Mouse (Mus musculus) midbrain, embryonic 11.5 days (tissue): ENCODE measurements around the gene Pdlim3. TPM values are rescaled to one million over a fixed set of nuclear protein-coding genes. Genes with fewer than 3 reads are reported as not detected.

Experiments used
- ATAC-seq: fragments of 200-750 bp; cut with Nextera tagmentation; 2 replicates; pipeline ENCODE4 v1.8.0; 2017; ENCODE audit warnings: moderate TSS enrichment, moderate library complexity; ENCODE audit not compliant: low FRiP score
- DNase-seq: peaks from one replicate; pipeline ENCODE4 v3.0.0; 2015; ENCODE audit warnings: low spot score; ENCODE audit errors: missing footprints
- H3K27ac ChIP-seq: fragments of 300-500 bp; sonication (generic); 2 replicates; pipeline ENCODE4 v1.5.1; 2014; ENCODE audit warnings: low read depth, low read length
- H3K27me3 ChIP-seq: fragments of 300-500 bp; sonication (generic); 2 replicates; pipeline ENCODE4 v1.6.1; 2014; ENCODE audit warnings: mild to moderate bottlenecking, low read length, moderate library complexity, mixed read lengths; ENCODE audit not compliant: control insufficient read depth, insufficient read depth
- H3K36me3 ChIP-seq: fragments of 300-500 bp; sonication (generic); 2 replicates; pipeline ENCODE4 v1.6.1; 2014; ENCODE audit warnings: mild to moderate bottlenecking, low read length, moderate library complexity, mixed read lengths; ENCODE audit not compliant: control insufficient read depth, insufficient read depth
- H3K4me1 ChIP-seq: fragments of 300-500 bp; sonication (generic); 2 replicates; pipeline ENCODE4 v1.6.1; 2014; ENCODE audit warnings: low read length; ENCODE audit not compliant: control insufficient read depth, insufficient read depth
- H3K4me2 ChIP-seq: fragments of 300-500 bp; sonication (generic); 2 replicates; pipeline ENCODE4 v1.6.1; 2014; ENCODE audit warnings: mild to moderate bottlenecking, moderate library complexity
- H3K4me3 ChIP-seq: fragments of 300-500 bp; sonication (generic); 2 replicates; pipeline ENCODE4 v1.5.1; 2014; ENCODE audit warnings: low read depth, low read length
- H3K9ac ChIP-seq: fragments of 300-500 bp; sonication (generic); 2 replicates; pipeline ENCODE4 v1.6.1; 2014; ENCODE audit warnings: low read length
- H3K9me3 ChIP-seq: fragments of 300-500 bp; sonication (generic); 2 replicates; pipeline ENCODE4 v1.6.1; 2016; ENCODE audit warnings: low read length; ENCODE audit not compliant: control insufficient read depth
- WGBS: fragments of 180-500 bp; shearing (Covaris S2); extraction: QIAGEN DNeasy Blood & Tissue Kit; methylation state at CpG from one replicate; pipeline ENCODE4 v1.1.7; 2014; 5-methylcytosine and 5-hydroxymethylcytosine counted together
- polyA plus RNA-seq: library from polyadenylated mRNA; unstranded; fragments of >200 nt; fragmentation: Nextera tagmentation; extraction: Ambion mirVana; gene quantifications from 2 replicates; pipeline ENCODE4 v1.2.1, GENCODE M21; 2014

Pdlim3 gene
- polyA plus RNA-seq, 1 experiment from 2014 or later, result 34.4 TPM

DNA sequence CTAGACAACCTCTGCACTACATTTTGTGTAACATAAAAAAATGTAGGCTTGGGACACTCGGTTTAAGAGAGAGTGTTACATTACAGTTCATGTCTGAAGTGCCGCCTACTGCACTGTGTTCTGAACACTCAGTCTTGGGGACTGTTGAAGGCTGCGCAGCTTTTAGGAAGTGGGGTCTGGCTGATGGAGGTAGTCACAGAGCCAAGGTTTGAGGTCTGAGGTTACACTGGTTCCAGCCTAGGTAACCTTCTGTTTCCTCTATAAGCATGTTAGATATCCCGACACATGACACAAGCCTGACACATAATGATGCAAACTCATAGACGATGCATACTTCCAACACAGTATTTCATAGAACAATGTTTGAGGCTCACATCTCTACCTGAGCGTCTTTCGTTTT is 4.5 kb downstream of the Pdlim3 start:
- no peak for DNase-seq
- Histone ChIP-seq H3K27me3 (no peaks in the 10 kb centered on the region), H3K4me3 (no peak overlapping the region), H3K4me1 (peaks cover 4% of the 10 kb centered on the region; the same call in 1 of the 2 replicates), H3K9ac (no peak overlapping the region), H3K27ac (no peak overlapping the region), H3K9me3 (no peaks in the 10 kb centered on the region), H3K4me2 (no peak overlapping the region), H3K36me3 (no peaks in the 10 kb centered on the region)
- 95% methylated on average over 7 of the region's 7 CpGs for WGBS
- ATAC-seq, result no peak

DNA sequence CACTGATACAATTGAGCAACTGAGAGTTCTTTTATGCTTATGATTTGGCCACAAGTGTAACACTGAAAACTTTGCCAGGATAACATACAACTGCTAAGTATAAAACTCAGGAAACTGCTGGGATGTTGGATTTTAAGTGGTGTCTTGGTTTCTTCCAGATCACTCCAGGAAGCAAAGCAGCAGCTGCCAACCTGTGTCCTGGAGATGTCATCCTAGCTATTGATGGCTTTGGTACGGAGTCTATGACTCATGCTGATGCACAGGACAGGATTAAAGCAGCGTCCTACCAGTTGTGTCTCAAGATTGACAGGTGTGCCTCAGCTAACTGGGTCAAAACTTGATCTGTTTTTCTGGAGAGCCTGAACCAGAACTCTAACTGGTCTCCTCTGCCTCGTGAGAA is 11.3 kb downstream of the Pdlim3 start:
- Histone ChIP-seq H3K27me3 (no peaks in the 10 kb centered on the region), H3K9ac (no peak overlapping the region), H3K4me3 (no peak overlapping the region), H3K27ac (no peak overlapping the region), H3K4me1 (no peaks in the 10 kb centered on the region), H3K4me2 (no peak overlapping the region), H3K9me3 (no peaks in the 10 kb centered on the region), H3K36me3 (no peaks in the 10 kb centered on the region)
- ATAC-seq, result no peak
- WGBS, result 86% methylated on average over 3 of the region's 3 CpGs
- peak; percentile 62 for DNase-seq

DNA sequence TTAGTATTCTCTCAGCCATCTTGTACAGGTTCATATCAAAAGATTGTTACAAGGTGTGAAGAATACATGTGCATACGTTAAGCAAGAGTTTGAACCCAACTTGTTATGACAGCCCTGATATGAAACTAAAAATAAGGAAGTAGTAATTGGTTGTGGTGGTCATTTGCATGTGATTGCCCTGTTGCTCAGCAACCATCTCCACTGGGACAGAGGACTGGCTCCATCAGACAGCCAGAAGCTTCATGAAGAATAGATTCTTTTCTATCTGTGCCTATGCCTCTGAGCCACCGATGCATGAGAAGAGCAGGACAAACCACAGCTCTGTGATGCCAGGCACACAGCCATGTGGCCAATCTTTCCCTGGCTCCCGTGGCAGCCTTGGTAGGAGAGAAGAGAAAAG is 14.5 kb downstream of the Pdlim3 start:
- H3K4me1 ChIP-seq, result no peaks in the 10 kb centered on the region
- no peaks in the 10 kb centered on the region for H3K27me3 ChIP-seq
- H3K4me3 ChIP-seq, result no peak overlapping the region
- H3K9me3 ChIP-seq, result no peaks in the 10 kb centered on the region
- ATAC-seq, result no peak
- WGBS, result 83% methylated on average over 3 of the region's 3 CpGs
- H3K9ac ChIP-seq, result no peak overlapping the region
- no peak for DNase-seq
- H3K27ac ChIP-seq, result no peak overlapping the region
- H3K36me3 ChIP-seq, result no peaks in the 10 kb centered on the region
- no peak overlapping the region for H3K4me2 ChIP-seq

DNA sequence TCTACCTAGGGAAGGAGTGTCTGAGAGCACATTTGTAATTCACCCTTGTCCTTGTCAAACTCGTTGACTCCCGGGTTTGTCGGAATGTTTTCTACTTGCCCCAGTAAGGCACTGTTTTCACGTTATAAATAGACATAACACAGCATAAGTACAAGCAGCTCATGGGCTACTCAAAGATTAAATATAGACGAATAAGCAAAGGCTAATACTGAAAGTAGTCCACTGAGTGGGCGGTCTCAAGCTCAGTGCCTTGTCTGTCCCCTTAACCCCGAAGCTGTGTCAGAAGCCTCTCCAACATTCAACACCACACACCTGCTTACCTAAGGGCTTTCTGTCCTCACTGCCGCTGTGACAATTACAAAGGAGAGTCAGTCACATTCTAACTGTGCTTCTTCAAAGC is 16.4 kb downstream of the Pdlim3 start:
- Histone ChIP-seq H3K4me2 (no peak overlapping the region), H3K9ac (no peak overlapping the region), H3K4me3 (no peak overlapping the region), H3K9me3 (no peaks in the 10 kb centered on the region), H3K27me3 (no peaks in the 10 kb centered on the region), H3K36me3 (no peaks in the 10 kb centered on the region), H3K27ac (no peak overlapping the region), H3K4me1 (no peaks in the 10 kb centered on the region)
- 84% methylated on average over 8 of the region's 8 CpGs for WGBS
- no peak for ATAC-seq
- no peak for DNase-seq

DNA sequence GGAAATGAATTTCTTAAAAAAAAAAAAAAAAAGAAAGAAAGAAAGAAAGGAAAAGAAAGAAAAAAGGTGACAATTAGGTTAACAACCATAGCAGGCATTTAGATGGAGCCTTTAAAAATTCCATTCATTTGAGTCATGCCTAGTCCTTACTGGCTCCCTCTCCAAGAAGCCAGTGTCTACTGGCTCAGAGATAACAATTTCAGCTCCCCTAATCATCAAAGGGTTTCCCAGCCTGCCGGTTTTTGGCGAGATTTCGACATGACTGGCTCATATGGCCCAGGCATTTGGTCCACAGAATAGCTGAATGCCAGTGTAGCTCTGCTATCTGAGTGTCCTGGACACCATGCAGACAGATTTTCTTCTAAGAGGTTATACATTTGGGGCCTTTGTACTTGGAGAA is 18.4 kb downstream of the Pdlim3 start:
- no peaks in the 10 kb centered on the region for H3K4me1 ChIP-seq
- H3K4me2 ChIP-seq, result no peak overlapping the region
- H3K9ac ChIP-seq, result no peak overlapping the region
- DNase-seq (peak; percentile 47), ATAC-seq (no peak)
- no peaks in the 10 kb centered on the region for H3K27me3 ChIP-seq
- no peaks in the 10 kb centered on the region for H3K9me3 ChIP-seq
- 45% methylated on average over 3 of the region's 3 CpGs for WGBS
- H3K36me3 ChIP-seq, result no peaks in the 10 kb centered on the region
- no peak overlapping the region for H3K4me3 ChIP-seq
- H3K27ac ChIP-seq, result no peak overlapping the region

DNA sequence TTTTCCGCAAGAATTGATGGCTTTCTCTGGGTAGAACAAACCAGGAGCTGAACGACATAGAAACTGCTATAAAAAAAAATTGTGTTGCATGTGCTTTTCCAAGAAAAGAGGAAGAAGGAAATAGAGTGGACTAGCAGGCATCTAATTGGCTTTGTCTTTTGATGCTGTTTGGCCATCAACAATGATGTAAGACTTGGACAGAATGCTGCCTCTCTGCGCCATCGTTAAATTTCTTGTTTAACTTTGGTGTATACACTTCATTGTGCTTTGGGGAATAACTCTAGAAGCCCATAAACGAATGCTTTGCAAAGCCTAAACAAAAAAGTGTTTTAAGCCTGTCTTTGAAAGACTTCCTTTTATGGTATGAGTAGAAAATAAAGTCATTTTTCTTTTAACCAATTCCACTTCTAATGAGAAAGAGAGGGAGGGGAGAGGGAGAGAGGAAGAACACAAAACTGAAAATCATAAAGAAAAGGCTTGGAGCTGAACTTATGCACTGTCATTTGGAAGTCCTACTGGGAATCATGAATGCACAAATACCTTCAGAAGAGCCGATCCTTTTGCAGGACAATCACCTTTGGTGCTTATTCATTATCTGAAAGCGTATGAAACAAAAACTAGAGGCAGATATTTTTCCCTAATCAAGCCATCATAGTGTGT is 20.5 kb downstream of the Pdlim3 start:
- DNase-seq (no peak), ATAC-seq (no peak)
- Histone ChIP-seq H3K4me2 (no peak overlapping the region), H3K4me3 (no peak overlapping the region), H3K27me3 (no peaks in the 10 kb centered on the region), H3K9me3 (no peaks in the 10 kb centered on the region), H3K4me1 (no peaks in the 10 kb centered on the region), H3K36me3 (no peaks in the 10 kb centered on the region), H3K27ac (no peak overlapping the region), H3K9ac (no peak overlapping the region)
- WGBS, result 88% methylated on average over 7 of the region's 7 CpGs

DNA sequence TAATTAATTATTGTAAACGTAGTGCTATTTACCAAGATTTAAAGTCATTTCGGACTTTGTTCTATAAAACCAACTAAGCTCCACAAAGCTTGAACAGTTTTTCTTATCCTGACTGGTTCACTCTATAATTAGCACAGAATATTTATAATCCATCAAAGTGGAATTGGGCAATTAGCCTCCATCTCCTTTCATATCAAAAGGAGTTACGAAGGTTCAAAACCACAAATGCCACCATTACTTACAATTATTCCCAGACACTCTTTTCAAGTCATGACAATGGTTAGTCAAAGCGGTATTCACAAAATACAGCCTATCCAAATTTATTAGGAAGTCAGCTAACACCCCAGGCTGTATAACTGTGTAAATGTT is 21.0 kb downstream of the Pdlim3 start:
- H3K9ac ChIP-seq, result no peak overlapping the region
- DNase-seq (no peak), ATAC-seq (no peak)
- H3K9me3 ChIP-seq, result no peaks in the 10 kb centered on the region
- H3K4me1 ChIP-seq, result no peaks in the 10 kb centered on the region
- no peak overlapping the region for H3K4me2 ChIP-seq
- WGBS, result 90% methylated on average over 4 of the region's 4 CpGs
- H3K27ac ChIP-seq, result no peak overlapping the region
- no peaks in the 10 kb centered on the region for H3K27me3 ChIP-seq
- H3K4me3 ChIP-seq, result no peak overlapping the region
- H3K36me3 ChIP-seq, result no peaks in the 10 kb centered on the region

DNA sequence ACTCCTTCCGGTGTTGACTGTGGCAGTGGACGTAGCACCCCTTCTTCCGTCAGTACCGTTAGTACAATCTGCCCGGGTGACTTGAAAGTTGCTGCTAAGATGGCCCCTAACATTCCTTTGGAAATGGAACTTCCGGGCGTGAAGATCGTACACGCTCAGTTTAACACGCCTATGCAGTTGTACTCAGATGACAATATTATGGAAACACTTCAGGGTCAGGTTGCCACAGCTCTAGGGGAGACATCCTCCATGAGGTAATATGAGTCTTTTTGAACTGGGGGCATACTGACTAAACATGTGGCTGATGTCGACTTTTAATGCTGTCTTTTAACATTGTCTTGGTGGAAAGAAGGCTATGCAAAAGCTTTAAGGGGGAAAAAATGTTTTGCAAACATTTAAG is 28.4 kb downstream of the Pdlim3 start:
- Histone ChIP-seq H3K36me3 (no peaks in the 10 kb centered on the region), H3K27ac (no peak overlapping the region), H3K4me2 (no peak overlapping the region), H3K4me3 (no peak overlapping the region), H3K9me3 (no peaks in the 10 kb centered on the region), H3K9ac (no peak overlapping the region), H3K4me1 (no peaks in the 10 kb centered on the region), H3K27me3 (no peaks in the 10 kb centered on the region)
- 89% methylated on average over 11 of the region's 11 CpGs for WGBS
- ATAC-seq (no peak), DNase-seq (no peak)

DNA sequence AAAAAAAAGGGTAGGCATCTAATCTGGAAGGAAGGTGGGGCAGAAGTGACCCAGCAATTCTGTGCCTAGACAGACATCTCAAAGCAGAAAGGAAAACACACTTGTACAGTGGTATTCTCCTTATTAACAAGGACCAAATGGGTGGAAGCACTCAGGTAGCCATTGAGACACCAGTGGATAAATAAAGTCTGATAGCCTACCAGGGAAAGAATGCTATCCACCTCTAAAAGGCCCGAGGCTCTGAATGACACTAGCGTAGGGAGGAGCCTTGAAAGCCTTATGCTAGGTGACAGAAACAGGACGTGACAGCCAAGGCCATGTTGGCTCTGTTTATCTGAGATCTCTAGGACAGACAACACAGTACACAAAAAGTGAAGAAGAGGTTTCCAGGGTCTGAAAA is 31.2 kb downstream of the Pdlim3 start:
- H3K27ac ChIP-seq, result no peak overlapping the region
- DNase-seq (no peak), ATAC-seq (no peak)
- H3K9me3 ChIP-seq, result no peaks in the 10 kb centered on the region
- H3K4me2 ChIP-seq, result no peak overlapping the region
- no peaks in the 10 kb centered on the region for H3K27me3 ChIP-seq
- 76% methylated on average over 3 of the region's 3 CpGs for WGBS
- no peak overlapping the region for H3K4me3 ChIP-seq
- H3K4me1 ChIP-seq, result no peaks in the 10 kb centered on the region
- no peaks in the 10 kb centered on the region for H3K36me3 ChIP-seq
- H3K9ac ChIP-seq, result no peak overlapping the region
